Mouse (Mus musculus) lung, embryonic 15.5 days (tissue): ENCODE data around the gene Nectin4. TPM values are rescaled to one million over a fixed set of nuclear protein-coding genes. Genes with fewer than 3 reads are reported as not detected.

Experiments used
- polyA plus RNA-seq: library from polyadenylated mRNA; unstranded; fragments of >200 nt; fragmentation: Nextera tagmentation; extraction: Ambion mirVana; gene quantifications from 2 replicates; pipeline ENCODE4 v1.2.1, GENCODE M21; 2015

Gene Nectin4
- polyA plus RNA-seq, 1 experiment from 2014 or later: 7.3 TPM

Other genes starting within 250 kb of the Nectin4 start
- gene Sdhc, start 219.5 kb upstream of the Nectin4 start, polyA plus RNA-seq: 256 and 267 TPM in 2 replicates
- gene Mpz, start 219.4 kb upstream of the Nectin4 start, polyA plus RNA-seq: 0.69 and 1.0 TPM in 2 replicates
- 5.0 and 5.9 TPM in 2 replicates for gene Pcp4l1, start 173.8 kb upstream of the Nectin4 start, polyA plus RNA-seq
- 0.20 and 0.33 TPM in 2 replicates for gene Nr1i3, start 156.1 kb upstream of the Nectin4 start, polyA plus RNA-seq
- 34.9 and 35.4 TPM in 2 replicates for gene Tomm40l, start 147.6 kb upstream of the Nectin4 start, polyA plus RNA-seq
- gene Apoa2, start 145.0 kb upstream of the Nectin4 start, polyA plus RNA-seq: 9.5 and 38.1 TPM in 2 replicates
- gene Fcer1g, start 135.7 kb upstream of the Nectin4 start, polyA plus RNA-seq: 46.3 and 46.7 TPM in 2 replicates
- 7.4 and 9.6 TPM in 2 replicates for gene Adamts4, start 119.7 kb upstream of the Nectin4 start, polyA plus RNA-seq
- gene Ndufs2, start 118.7 kb upstream of the Nectin4 start, polyA plus RNA-seq: 241 and 266 TPM in 2 replicates
- 81.2 and 87.2 TPM in 2 replicates for gene B4galt3, start 99.8 kb upstream of the Nectin4 start, polyA plus RNA-seq
- 49.3 and 50.6 TPM in 2 replicates for gene Ppox, start 88.9 kb upstream of the Nectin4 start, polyA plus RNA-seq
- 84.4 and 89.7 TPM in 2 replicates for gene Usp21, start 82.1 kb upstream of the Nectin4 start, polyA plus RNA-seq
- gene Ufc1, start 75.1 kb upstream of the Nectin4 start, polyA plus RNA-seq: 105 and 109 TPM in 2 replicates
- gene Dedd, start 41.0 kb upstream of the Nectin4 start, polyA plus RNA-seq: 49.5 and 50.5 TPM in 2 replicates
- gene Nit1, start 24.5 kb upstream of the Nectin4 start, polyA plus RNA-seq: 38.3 and 42.6 TPM in 2 replicates
- gene Pfdn2, start 24.4 kb upstream of the Nectin4 start, polyA plus RNA-seq: 83.8 and 91.3 TPM in 2 replicates
- 2.1 and 2.6 TPM in 2 replicates for gene Klhdc9, start 9.3 kb upstream of the Nectin4 start, polyA plus RNA-seq
- 2.2 and 3.4 TPM in 2 replicates for gene Arhgap30, start 18.9 kb downstream of the Nectin4 start, polyA plus RNA-seq
- 72.9 and 85.7 TPM in 2 replicates for gene Usf1, start 41.2 kb downstream of the Nectin4 start, polyA plus RNA-seq
- gene Tstd1, start 48.8 kb downstream of the Nectin4 start, polyA plus RNA-seq: 6.4 and 7.5 TPM in 2 replicates
- 102 and 115 TPM in 2 replicates for gene F11r, start 67.4 kb downstream of the Nectin4 start, polyA plus RNA-seq
- gene Alyref2, start 133.4 kb downstream of the Nectin4 start, polyA plus RNA-seq: 12.8 and 13.0 TPM in 2 replicates
- gene Itln1, start 165.2 kb downstream of the Nectin4 start, polyA plus RNA-seq: not detected in 2 replicates
- 0.43 and 0.57 TPM in 2 replicates for gene Cd244a, start 189.1 kb downstream of the Nectin4 start, polyA plus RNA-seq
- gene Ly9, start 237.3 kb downstream of the Nectin4 start, polyA plus RNA-seq: 0.36 and 0.86 TPM in 2 replicates